Mouse (Mus musculus) left cerebral cortex, adult 8-10 months (tissue): ENCODE data around the gene Ddi2. TPM values are rescaled to one million over a fixed set of nuclear protein-coding genes. Genes with fewer than 3 reads are reported as not detected.
A peak's percentile ranks its signal among the peaks of the same experiment; 100 is the strongest.
"Not testable (repeated sequence)": the region's sequence is repeated elsewhere in the genome, so short reads cannot be mapped to it uniquely, and the experiment has no call there.

Experiments used
- DNase-seq, 2 experiments: peaks; one replicate each; pipeline ENCODE4 v3.0.0; 2022; ENCODE audit warnings: low spot score in 2 of 2
- total RNA-seq, 4 experiments: library from RNA; stranded (reverse); gene quantifications; 2 replicates each; pipeline ENCODE4 v1.2.4; 2022

Ddi2 gene
- 10 to 100 TPM; 40.6 to 44.3 (median 42.9) TPM for total RNA-seq

DNA sequence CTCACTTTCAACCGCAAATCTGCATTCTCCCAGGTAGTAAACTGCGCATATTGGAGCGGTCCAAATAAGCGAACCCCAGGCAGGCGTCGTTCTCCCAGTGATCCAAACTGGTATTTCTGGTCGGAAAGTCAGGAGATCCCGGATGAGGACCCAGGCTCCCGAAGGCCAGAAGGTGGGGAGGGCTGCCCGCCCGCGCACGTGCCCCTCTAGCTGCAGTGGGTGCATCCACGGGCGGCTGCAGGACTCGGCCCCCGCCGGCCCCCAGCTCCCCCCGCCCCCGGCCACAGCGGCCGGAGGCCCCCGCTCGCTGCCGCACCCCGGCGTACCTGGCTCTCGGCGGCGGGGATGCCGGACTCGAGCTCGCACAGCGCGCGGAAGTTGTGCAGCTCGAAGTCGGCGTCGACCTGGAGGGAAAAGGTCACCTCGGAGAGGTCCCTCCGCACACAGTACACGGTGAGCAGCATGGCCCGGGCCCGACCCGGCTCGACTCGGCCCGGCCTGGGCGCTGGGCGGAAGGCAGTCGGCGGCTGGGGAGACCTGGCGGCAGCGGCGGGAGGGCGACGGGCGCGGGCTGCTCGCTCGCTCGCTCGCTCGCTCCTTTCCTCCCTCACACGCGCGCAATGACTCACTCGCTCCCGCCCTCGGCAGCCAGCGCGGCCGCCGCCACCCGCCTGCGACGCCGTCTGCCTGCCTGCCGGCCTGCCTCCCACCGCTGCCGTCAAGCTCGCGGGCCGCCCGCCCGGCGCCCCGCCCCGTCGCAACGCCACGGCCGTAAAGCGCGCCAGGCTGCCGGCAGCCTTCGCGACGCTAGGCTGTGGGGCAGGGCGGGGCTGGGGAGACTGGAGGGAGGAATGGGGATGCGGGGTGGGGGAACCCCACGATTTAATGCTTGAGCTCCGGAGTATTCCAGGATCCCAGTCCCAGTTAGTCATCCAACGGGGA, at the start of gene Ddi2:
Ddi2 (minus strand) TSS at position 689 of the 942 bp plus-strand sequence.
- peak; percentile 76 to 90 for DNase-seq

DNA sequence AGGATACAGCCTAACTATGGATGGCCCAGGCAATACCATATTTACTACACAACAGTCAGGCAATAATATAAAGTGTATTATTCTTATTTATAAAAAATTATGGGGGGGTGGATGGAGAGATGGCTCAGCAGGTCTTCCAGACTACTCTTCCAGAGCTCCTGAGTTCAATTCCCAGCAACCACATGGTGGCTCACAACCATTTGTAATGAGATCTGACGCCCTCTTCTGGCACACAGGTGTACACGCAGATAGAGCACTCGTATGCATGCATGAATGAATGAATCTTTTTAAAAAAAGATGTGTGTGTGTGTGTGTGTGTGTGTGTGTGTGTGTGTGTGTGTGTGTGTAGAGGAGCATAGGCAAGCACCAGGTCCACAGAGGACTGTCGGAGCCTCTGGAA, 49.8 kb upstream of the Ddi2 start:
- not testable (repeated sequence) for DNase-seq

- DNase-seq = no peak
These were observed 48.6 kb upstream of the Ddi2 start for GRCm38 (mm10) chr4:141771823-141772222.

- no peak for DNase-seq
These were observed 46.4 kb upstream of the Ddi2 start for GRCm38 (mm10) chr4:141769501-141770160.

DNA sequence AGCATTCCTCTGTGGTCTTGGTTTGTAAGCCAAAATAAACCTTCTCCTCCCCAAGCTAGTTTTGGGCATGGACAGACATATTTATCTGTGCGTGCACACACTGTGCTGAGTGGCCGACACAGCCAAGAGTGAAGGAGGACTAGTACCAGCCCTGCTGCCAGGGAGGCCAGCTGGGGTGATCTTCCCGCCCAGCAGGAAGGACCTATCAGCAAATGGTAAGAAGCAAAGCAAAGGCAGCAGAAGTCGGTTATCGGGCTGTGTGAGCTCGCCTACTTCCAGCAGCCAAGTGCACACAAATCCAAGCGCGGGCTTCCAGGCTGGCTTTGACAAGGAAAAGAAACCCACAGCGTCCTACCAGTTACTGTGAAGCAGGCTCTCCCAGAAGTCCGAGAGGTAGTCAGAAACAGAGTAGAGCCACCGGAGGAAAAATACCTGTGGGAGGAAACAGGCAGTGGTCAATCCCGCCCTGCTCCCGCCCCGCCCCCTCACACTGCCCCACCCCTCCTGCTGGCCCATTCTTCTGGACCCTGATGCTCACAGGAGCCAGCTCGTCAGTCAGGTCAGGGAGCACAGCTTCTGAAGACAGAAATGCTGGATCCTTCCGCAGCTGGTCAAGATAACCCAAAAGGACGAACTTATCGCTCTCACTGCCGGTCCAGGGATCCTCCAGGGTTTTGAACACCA, 44.3 kb upstream of the Ddi2 start:
- DNase-seq = no peak

DNA sequence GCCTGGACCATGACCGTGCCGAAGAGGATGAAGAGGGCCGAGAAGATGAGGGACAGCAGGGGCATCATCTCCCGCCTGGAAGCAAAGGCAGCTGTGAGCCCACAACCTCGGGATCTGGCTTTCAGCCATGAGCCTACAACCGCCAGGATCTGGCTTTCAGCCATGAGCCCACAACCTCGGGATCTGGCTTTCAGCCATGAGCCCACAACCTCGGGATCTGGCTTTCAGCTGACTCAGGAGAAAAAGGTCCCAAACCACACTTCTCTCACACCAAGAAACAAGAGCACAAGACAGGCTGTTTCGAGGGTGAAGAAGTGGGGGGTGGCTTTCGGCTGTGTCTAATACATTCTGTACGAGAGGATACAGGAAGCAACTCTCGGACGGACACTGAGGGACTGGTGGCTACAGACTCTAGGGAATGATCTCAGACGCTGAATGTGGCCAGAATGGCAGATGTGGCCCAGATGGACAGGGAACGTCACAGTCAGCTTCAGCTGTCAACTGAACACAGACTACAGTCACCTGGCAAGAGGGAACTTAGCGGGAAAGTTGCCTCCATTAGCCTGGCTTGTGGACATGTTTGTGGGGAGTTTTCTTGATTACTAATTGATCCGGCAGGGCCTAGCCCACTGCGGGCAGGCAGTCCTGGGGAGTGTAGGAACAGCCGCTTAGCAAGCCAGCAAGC, 43.6 kb upstream of the Ddi2 start:
- DNase-seq = no peak

DNA sequence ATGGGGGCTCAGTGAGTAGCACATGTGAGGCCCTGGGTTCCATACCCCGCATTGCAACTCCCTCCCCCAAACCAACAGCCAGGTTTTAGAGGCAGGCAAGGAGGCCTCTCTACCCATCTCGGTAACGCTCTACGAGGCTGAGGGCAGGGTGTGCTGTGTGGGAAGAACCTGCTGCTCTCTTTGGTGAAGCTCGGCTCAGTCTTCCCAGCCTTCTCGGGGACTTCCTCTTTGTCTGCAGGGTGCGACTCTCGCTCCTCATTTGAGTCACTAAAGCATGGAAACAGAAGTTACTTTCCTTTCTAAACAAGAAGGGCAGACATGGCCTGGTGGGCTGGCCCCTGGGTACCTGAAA, 43.1 kb upstream of the Ddi2 start:
- DNase-seq = no peak

- no peak for DNase-seq
These were observed 41.8 kb upstream of the Ddi2 start for GRCm38 (mm10) chr4:141765008-141765407.

DNA sequence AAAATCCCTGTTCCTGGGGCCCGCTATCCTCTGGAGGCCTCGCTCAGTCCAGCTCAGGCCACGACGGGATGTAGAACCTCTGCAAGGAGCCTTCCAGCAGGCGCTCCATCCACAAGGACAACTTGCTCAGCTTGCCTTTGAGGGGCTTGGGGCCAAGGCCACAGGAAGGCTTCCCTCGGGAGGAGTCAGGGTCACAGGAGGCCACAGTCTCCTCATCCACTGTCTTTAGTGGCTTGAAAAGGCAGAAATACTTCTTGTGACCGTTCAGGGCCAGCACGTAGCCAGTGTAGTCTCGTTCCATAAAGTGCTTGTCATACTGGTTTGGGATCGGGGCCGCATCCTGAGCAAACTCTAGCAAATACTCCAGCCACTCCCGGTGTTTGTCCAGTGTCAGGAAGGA, 40.3 kb upstream of the Ddi2 start:
- DNase-seq = no peak

GRCm38 (mm10) chr4:141762102-141762598, 38.9 kb upstream of the Ddi2 start:
- no peak for DNase-seq

DNA sequence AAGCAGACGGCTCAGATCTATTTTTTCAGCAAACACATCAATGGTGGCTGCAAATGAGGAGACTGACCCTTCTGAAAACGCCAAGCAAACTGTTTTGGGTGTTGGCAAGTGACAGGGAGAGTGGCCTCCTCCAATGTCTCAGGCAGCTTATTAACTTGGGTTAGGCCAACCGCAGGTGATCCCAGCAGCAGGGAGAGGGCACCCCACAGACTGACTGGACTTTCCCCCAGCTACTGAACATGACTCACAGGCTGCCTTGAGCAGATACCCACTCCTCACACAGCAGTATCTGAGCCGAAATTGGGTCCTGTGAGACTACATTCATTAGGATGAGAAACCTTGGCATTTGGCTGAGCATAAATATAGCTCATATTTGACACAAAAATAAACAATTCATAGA, 37.7 kb upstream of the Ddi2 start:
- DNase-seq = no peak

GRCm38 (mm10) chr4:141758874-141759542, 35.8 kb upstream of the Ddi2 start:
- DNase-seq = no peak

- no peak for DNase-seq
These were observed 33.9 kb upstream of the Ddi2 start for GRCm38 (mm10) chr4:141757124-141757523.

GRCm38 (mm10) chr4:141755375-141755930, 32.2 kb upstream of the Ddi2 start:
- no peak for DNase-seq

DNA sequence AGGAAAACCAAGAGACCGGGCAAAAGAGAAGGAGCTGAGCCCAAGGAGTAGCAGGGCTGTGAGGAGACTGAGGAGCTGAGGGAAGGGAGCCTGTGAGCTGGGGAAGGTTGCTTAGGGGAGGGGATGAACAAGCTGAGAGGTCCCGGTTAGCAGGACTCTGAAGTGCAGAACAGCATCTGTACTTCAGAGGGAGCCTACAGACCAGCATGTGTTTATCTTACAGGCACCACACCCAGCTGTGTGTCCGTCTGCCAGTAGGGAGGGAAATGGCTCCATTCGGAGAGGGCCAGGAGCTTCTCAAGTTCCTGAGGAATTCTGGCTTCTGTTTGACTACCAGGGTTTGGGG, 28.8 kb upstream of the Ddi2 start:
- no peak for DNase-seq

DNA sequence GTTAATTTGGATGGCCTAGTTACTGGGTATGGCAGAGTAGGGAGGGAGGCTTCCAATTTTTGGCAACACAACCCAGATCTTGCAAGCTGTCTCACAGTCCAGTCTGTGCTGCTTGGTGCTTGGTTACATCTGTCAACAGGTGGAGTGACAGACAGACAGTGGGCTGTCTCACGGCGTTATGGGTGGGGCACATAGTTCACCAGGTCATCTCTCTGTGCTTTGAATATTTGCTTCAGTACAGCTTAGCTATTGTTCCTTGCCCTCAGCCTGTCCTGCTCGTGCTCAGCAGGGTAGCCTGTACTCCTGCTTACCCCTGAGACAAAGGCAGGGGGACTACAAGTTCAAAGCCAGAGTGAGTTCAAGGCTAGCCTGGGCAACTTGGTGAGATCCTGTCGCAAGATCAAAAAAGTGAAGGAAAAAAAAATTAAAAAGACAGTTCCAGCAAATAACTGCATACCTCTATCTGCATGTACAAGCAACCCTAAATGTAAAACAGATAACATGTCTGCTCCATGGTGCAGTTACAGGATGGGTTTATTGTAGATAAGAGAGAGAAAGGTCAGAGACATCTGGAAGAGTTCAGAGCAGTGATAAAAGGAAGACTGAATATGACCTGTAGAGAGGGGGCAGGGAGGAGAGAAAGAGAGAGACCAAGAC, 28.3 kb upstream of the Ddi2 start:
- DNase-seq = no peak

DNA sequence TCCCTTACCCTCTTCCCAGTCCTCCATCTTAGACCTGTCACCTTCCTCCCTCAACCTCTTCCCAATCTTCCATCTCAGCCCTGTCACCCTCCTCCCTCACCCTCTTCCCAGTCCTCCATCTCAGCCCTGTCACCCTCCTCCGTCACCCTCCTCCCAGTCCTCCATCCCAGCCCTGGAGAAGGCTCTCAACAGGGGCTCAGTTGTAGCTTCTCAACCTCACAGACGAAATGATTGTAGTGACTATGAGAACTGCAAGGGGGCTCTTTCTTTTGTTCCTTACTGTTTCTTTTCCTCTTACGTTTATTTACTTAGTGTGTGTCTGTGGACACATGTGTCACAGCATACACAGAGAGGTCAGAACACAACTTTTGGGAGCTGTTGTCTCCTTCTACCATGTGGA, 27.6 kb upstream of the Ddi2 start:
- DNase-seq = no peak

- DNase-seq = no peak
These were observed 26.3 kb upstream of the Ddi2 start for GRCm38 (mm10) chr4:141749557-141749956.

- no peak for DNase-seq
These were observed 23.5 kb upstream of the Ddi2 start, which contains the start of gene Agmat for GRCm38 (mm10) chr4:141746578-141747346. Agmat (plus strand) TSS chr4:141746672.
